Mouse (Mus musculus) cortical plate, adult 2 months (tissue): ENCODE data around the gene Dnajc12.

Experiments
- CTCF ChIP-seq: fragments of 200-500 bp; IDR thresholded peaks from 2 replicates; pipeline ENCODE4 v1.5.1; 2011; ENCODE audit warnings: mild to moderate bottlenecking, control low read depth, low read length; ENCODE audit not compliant: insufficient read depth; ENCODE audit errors: extremely low read depth
- POLR2A ChIP-seq: fragments of 200-500 bp; IDR thresholded peaks from 2 replicates; pipeline ENCODE4 v1.6.1; 2011; ENCODE audit warnings: mild to moderate bottlenecking, low read length, control low read depth; ENCODE audit not compliant: insufficient read depth; ENCODE audit errors: extremely low read depth

GRCm38 (mm10) chr10:63381498-63382280 is 554 bp upstream of the Dnajc12 start, which contains the start of gene Sirt1:
- TF ChIP-seq CTCF (no peak), POLR2A (no peak)
